30 mouse cellular contexts compared by ENCODE assay signal in genomic region chr1:167342831-167343230, GRCm38 (mm10). TPM values are rescaled to one million over a fixed set of nuclear protein-coding genes. Genes with fewer than 3 reads are reported as not detected.
DNase-seq lines count a peak whose midpoint lies in the region; ATAC-seq and TF ChIP-seq lines count a peak whose summit lies in the region.
"Had no signal": no experiment of that assay in that cellular context is flagged by ENCODE, and none has a peak within 500 bp of the region (broad histone marks: within the 10 kb centered on the region; RNA-seq: fewer than 3 reads in every experiment).

No protein-coding gene starts in this region.

- H3K4me3 ChIP-seq in intestine, postnatal 0 days (ENCODE audit: low read depth, low read length): no peak overlapping the region
- no peak overlapping the region for H3K4me3 ChIP-seq in intestine, embryonic 16.5 days (ENCODE audit: low read length)
- H3K4me3 ChIP-seq in forebrain, embryonic 14.5 days (ENCODE audit: low read depth, low read length): no peak overlapping the region
- H3K4me3 ChIP-seq: embryonic facial prominence, embryonic 12.5 days; embryonic facial prominence, embryonic 15.5 days; forebrain, embryonic 15.5 days; heart, adult 2 months; heart, embryonic 10.5 days; heart, embryonic 13.5 days had no signal

- H3K9me3 ChIP-seq in intestine, postnatal 0 days (ENCODE audit: control insufficient read depth): no peaks in the 10 kb centered on the region
- no peaks in the 10 kb centered on the region for H3K9me3 ChIP-seq in intestine, embryonic 16.5 days (ENCODE audit: control insufficient read depth, low read length)
- no peaks in the 10 kb centered on the region for H3K9me3 ChIP-seq in forebrain, embryonic 14.5 days (replicated peaks; ENCODE audit: control insufficient read depth, low read length)
- H3K9me3 ChIP-seq: embryonic facial prominence, embryonic 12.5 days; embryonic facial prominence, embryonic 15.5 days; forebrain, embryonic 15.5 days; heart, embryonic 10.5 days; heart, embryonic 13.5 days had no signal

- peak; percentile 8 for DNase-seq in 416B (ENCODE audit: low read depth)
- DNase-seq in ES-CJ7 (ENCODE audit: low read depth, low spot score): peak; percentile 74
- no peak for DNase-seq in Patski (ENCODE audit: low read depth, low spot score)
- DNase-seq in forebrain, embryonic 14.5 days (ENCODE audit: low spot score): no peak
- DNase-seq in adrenal gland, postnatal 36 days: no peak
- DNase-seq in right cerebral cortex, adult 2 months (ENCODE audit: low spot score in 2 of 2): no peak
- DNase-seq: adrenal gland, postnatal 10 days; B cell, adult 2 months; cerebellum, adult 11 months; cerebellum, adult 2 months; cerebellum, adult 9-11 months; cerebellum, postnatal 25 days; gastrocnemius, postnatal 10 days; gastrocnemius, postnatal 36 days; heart, adult 2 months; heart, postnatal 14 days; heart, postnatal 4 days; kidney, adult 11 months had no signal

- in situ Hi-C loops in Patski (cut with MboI; ENCODE audit: low pct_unique_long_range_greater_than_20kb): loop anchor here (25.0 kb wide), 1 partner anchor 931 kb away; the partner anchor contains the start of gene Pogk

- ATAC-seq in intestine, postnatal 0 days: no peak
- ATAC-seq in intestine, embryonic 16.5 days: no peak
- ATAC-seq in Patski: no peak
- no peak for ATAC-seq in forebrain, embryonic 14.5 days
- ATAC-seq: activated CD4-positive, CD25-positive, alpha-beta regulatory T cell, adult 4 months; forebrain, embryonic 15.5 days; hindbrain, postnatal 0 days; inflammation-experienced regulatory T-cells, adult 6 months had no signal

- H3K27ac ChIP-seq in intestine, postnatal 0 days (ENCODE audit: low read depth, low read length): no peak overlapping the region
- H3K27ac ChIP-seq in intestine, embryonic 16.5 days (ENCODE audit: low read length): no peak overlapping the region
- H3K27ac ChIP-seq in forebrain, embryonic 14.5 days (ENCODE audit: low read depth, low read length): no peak overlapping the region
- H3K27ac ChIP-seq: embryonic facial prominence, embryonic 12.5 days; embryonic facial prominence, embryonic 15.5 days; forebrain, embryonic 15.5 days; heart, adult 2 months; heart, embryonic 10.5 days; heart, embryonic 13.5 days; hindbrain, embryonic 14.5 days; hindbrain, postnatal 0 days had no signal

- TF ChIP-seq CTCF in intestine, postnatal 0 days (IDR thresholded peaks at IDR 0.05; ENCODE audit: low read depth): peak; percentile 36
- peak; percentile 28 for TF ChIP-seq CTCF in Patski (IDR thresholded peaks at IDR 0.05)

- 87% methylated on average over 10 of the region's 10 CpGs for WGBS in intestine, postnatal 0 days
- WGBS in intestine, embryonic 16.5 days: 88% methylated on average over 10 of the region's 10 CpGs
- 89% methylated on average over 9 of the region's 10 CpGs for WGBS in forebrain, embryonic 14.5 days

- no peaks in the 10 kb centered on the region for H3K36me3 ChIP-seq in intestine, postnatal 0 days (ENCODE audit: control insufficient read depth, insufficient read depth)
- H3K36me3 ChIP-seq in intestine, embryonic 16.5 days (ENCODE audit: control insufficient read depth, insufficient read depth, low read length): no peaks in the 10 kb centered on the region
- no peaks in the 10 kb centered on the region for H3K36me3 ChIP-seq in forebrain, embryonic 14.5 days (ENCODE audit: control insufficient read depth, insufficient read depth, low read length)
- H3K36me3 ChIP-seq: embryonic facial prominence, embryonic 12.5 days; embryonic facial prominence, embryonic 15.5 days; forebrain, embryonic 15.5 days; heart, embryonic 10.5 days; heart, embryonic 13.5 days had no signal

- H3K4me2 ChIP-seq in intestine, postnatal 0 days (replicated peaks; ENCODE audit: low read depth): no peak overlapping the region
- H3K4me2 ChIP-seq in intestine, embryonic 16.5 days (ENCODE audit: low read depth, low read length): no peak overlapping the region
- no peak overlapping the region for H3K4me2 ChIP-seq in forebrain, embryonic 14.5 days (ENCODE audit: low read length)
- H3K4me2 ChIP-seq: embryonic facial prominence, embryonic 12.5 days; embryonic facial prominence, embryonic 15.5 days; forebrain, embryonic 15.5 days; heart, embryonic 13.5 days; hindbrain, embryonic 14.5 days had no signal

- no peaks in the 10 kb centered on the region for H3K4me1 ChIP-seq in intestine, postnatal 0 days (replicated peaks; ENCODE audit: control insufficient read depth, insufficient read depth, low read length)
- H3K4me1 ChIP-seq in intestine, embryonic 16.5 days (ENCODE audit: control insufficient read depth, insufficient read depth, low read length): peaks cover 2% of the 10 kb centered on the region; the same call in 1 of the 2 replicates
- H3K4me1 ChIP-seq in forebrain, embryonic 14.5 days (ENCODE audit: control insufficient read depth, insufficient read depth, low read length): no peaks in the 10 kb centered on the region
- H3K4me1 ChIP-seq: embryonic facial prominence, embryonic 12.5 days; embryonic facial prominence, embryonic 15.5 days; heart, embryonic 10.5 days had no signal

- H3K9ac ChIP-seq in intestine, postnatal 0 days (ENCODE audit: low read depth, low read length): no peak overlapping the region
- H3K9ac ChIP-seq in intestine, embryonic 16.5 days (ENCODE audit: low read depth, low read length): no peak overlapping the region
- H3K9ac ChIP-seq in forebrain, embryonic 14.5 days (ENCODE audit: low read length): no peak overlapping the region
- H3K9ac ChIP-seq: embryonic facial prominence, embryonic 12.5 days; embryonic facial prominence, embryonic 15.5 days; forebrain, embryonic 15.5 days; heart, embryonic 13.5 days; hindbrain, embryonic 14.5 days had no signal

- CTCF ChIA-PET in Patski (lab: Charles Lee): no interaction called here

- 0 out of 2 replicates have a peak, but pooled peaks cover 2% of the 10 kb centered on the region for H3K27me3 ChIP-seq in intestine, postnatal 0 days (replicated peaks; ENCODE audit: control insufficient read depth, insufficient read depth, low read length)
- no peaks in the 10 kb centered on the region; the same call in 1 of the 2 replicates for H3K27me3 ChIP-seq in intestine, embryonic 16.5 days (replicated peaks; ENCODE audit: control insufficient read depth, insufficient read depth, low read length)
- peaks cover 3% of the 10 kb centered on the region for H3K27me3 ChIP-seq in Patski
- H3K27me3 ChIP-seq in forebrain, embryonic 14.5 days (replicated peaks; ENCODE audit: control insufficient read depth, insufficient read depth, low read length): no peaks in the 10 kb centered on the region; the same call in 1 of the 2 replicates
- H3K27me3 ChIP-seq: CH12.LX had no signal

- POLR2A ChIA-PET in Patski (lab: Charles Lee): no interaction called here

RNA-seq across cellular contexts. Expression of gene Aldh9a1, which starts 7.0 kb away (rescaled TPM):
- polyA plus RNA-seq in intestine, postnatal 0 days (2015; fragmentation: Nextera tagmentation; extraction: Ambion mirVana): 185 and 214 TPM in 2 replicates
- polyA plus RNA-seq in intestine, embryonic 16.5 days (2015; fragmentation: Nextera tagmentation; extraction: Ambion mirVana): 204 and 245 TPM in 2 replicates
- 61.1 TPM for polyA plus RNA-seq in Patski (2021)
- polyA plus RNA-seq in forebrain, embryonic 14.5 days (2014; fragmentation: Nextera tagmentation; extraction: Ambion mirVana): 20.9 and 21.2 TPM in 2 replicates
- 10 to 100 TPM; 63.5 to 87.4 TPM for total RNA-seq in adrenal gland, postnatal 36 days (2021)

RNA-seq across cellular contexts. Expression of gene Tmco1, which starts 34.7 kb away (rescaled TPM):
- 82.6 and 95.3 TPM in 2 replicates for polyA plus RNA-seq in intestine, postnatal 0 days (2015; fragmentation: Nextera tagmentation; extraction: Ambion mirVana)
- polyA plus RNA-seq in intestine, embryonic 16.5 days (2015; fragmentation: Nextera tagmentation; extraction: Ambion mirVana): 132 and 133 TPM in 2 replicates
- 153 TPM for polyA plus RNA-seq in Patski (2021)
- polyA plus RNA-seq in forebrain, embryonic 14.5 days (2014; fragmentation: Nextera tagmentation; extraction: Ambion mirVana): 81.7 and 84.0 TPM in 2 replicates
- 100 to 1,000 TPM; 148 to 170 TPM for total RNA-seq in adrenal gland, postnatal 36 days (2021)

RNA-seq across cellular contexts. Expression of gene Mgst3, which starts 50.8 kb away (rescaled TPM):
- 305 and 323 TPM in 2 replicates for polyA plus RNA-seq in intestine, postnatal 0 days (2015; fragmentation: Nextera tagmentation; extraction: Ambion mirVana)
- 379 and 381 TPM in 2 replicates for polyA plus RNA-seq in intestine, embryonic 16.5 days (2015; fragmentation: Nextera tagmentation; extraction: Ambion mirVana)
- polyA plus RNA-seq in Patski (2021): 54.7 TPM
- polyA plus RNA-seq in forebrain, embryonic 14.5 days (2014; fragmentation: Nextera tagmentation; extraction: Ambion mirVana): 128 and 138 TPM in 2 replicates
- 100 to 1,000 TPM in 1 of 2 experiments, 10 to 100 TPM in 1; 68.8 to 100 TPM for total RNA-seq in adrenal gland, postnatal 36 days (2021)

RNA-seq across cellular contexts. Expression of gene Uck2, which starts 57.7 kb away (rescaled TPM):
- 10.1 and 10.8 TPM in 2 replicates for polyA plus RNA-seq in intestine, postnatal 0 days (2015; fragmentation: Nextera tagmentation; extraction: Ambion mirVana)
- 30.8 and 36.8 TPM in 2 replicates for polyA plus RNA-seq in intestine, embryonic 16.5 days (2015; fragmentation: Nextera tagmentation; extraction: Ambion mirVana)
- 66.4 TPM for polyA plus RNA-seq in Patski (2021)
- polyA plus RNA-seq in forebrain, embryonic 14.5 days (2014; fragmentation: Nextera tagmentation; extraction: Ambion mirVana): 54.1 and 58.1 TPM in 2 replicates
- total RNA-seq in adrenal gland, postnatal 36 days (2021): 10 to 100 TPM; 60.6 to 65.0 TPM

Comparison
In these comparisons a context has a peak if more than half of its experiments do, and no peak if none do; other contexts are left out.
1. DNase-seq: peak in 416B (single experiment) and ES-CJ7 (single experiment); none in Patski (single experiment), forebrain, embryonic 14.5 days (single experiment), adrenal gland, postnatal 36 days (0 of 2) and right cerebral cortex, adult 2 months (0 of 2).